Mouse (Mus musculus): ENCODE data around the gene Lhx5. TPM values are rescaled to one million over a fixed set of nuclear protein-coding genes. Genes with fewer than 3 reads are reported as not detected.
A peak's percentile ranks its signal among the peaks of the same experiment; 100 is the strongest.

Lhx5 gene
- polyA plus RNA-seq, 2 experiments: 0.05 TPM; not detected in 1

DNA sequence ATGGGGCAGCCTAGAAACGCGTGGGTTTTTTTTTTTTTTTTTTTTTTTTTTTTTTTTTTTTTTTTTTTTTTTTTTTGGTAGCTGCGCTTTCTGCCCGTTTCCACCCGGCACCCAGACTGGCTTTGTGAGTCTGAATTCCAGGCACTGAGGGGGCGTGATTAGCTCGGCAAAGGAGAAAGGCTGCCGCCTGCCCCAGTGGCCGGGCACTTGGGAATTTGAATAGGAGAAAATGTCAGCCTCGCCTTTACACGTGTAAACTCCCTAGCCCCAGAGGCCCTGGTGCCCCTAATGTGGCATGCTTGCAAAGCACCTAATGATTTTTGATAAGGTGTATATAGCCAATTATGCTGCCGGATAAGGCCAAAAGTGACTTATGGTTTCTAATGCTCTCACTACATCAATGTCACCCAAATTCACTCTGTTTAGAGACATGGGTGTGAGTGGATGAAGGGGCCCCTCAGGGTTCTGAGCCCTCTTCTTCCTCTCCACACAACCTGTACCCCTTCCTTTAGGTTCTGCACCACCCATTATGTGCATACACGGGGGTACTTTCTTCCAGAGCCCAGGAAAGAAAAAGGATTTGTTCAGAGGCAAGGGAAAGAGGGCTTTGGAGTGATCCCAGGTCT lies 1.7 kb downstream of the Lhx5 start:
- Histone ChIP-seq H3K9ac (ENCODE audit: low read depth, low read length, severe bottlenecking) (no peak overlapping the region), H3K27me3 (ENCODE audit: control insufficient read depth, insufficient read depth, low read length) (peaks cover 95% of the 10 kb centered on the region), H3K4me1 (ENCODE audit: control insufficient read depth, insufficient read depth, low read length) (no peaks in the 10 kb centered on the region), H3K4me3 (replicated peaks; ENCODE audit: low read length) (no peak overlapping the region), H3K36me3 (ENCODE audit: control insufficient read depth, insufficient read depth, low read length) (no peaks in the 10 kb centered on the region), H3K9me3 (ENCODE audit: control insufficient read depth, low read length) (no peaks in the 10 kb centered on the region), H3K27ac (replicated peaks; ENCODE audit: low read depth, low read length) (no peak overlapping the region), H3K4me2 (replicated peaks; ENCODE audit: low read depth, low read length, severe bottlenecking) (no peak overlapping the region)
- DNase-seq (ENCODE audit: low spot score) (no peak), ATAC-seq (ENCODE audit: low FRiP score, low read depth) (no peak)
- WGBS: 1% methylated on average over 13 of the region's 13 CpGs
- TF ChIP-seq POLR2A (IDR thresholded peaks at IDR 0.05; ENCODE audit: borderline replicate concordance, extremely low read depth, insufficient read depth, insufficient read length): no peak

DNA sequence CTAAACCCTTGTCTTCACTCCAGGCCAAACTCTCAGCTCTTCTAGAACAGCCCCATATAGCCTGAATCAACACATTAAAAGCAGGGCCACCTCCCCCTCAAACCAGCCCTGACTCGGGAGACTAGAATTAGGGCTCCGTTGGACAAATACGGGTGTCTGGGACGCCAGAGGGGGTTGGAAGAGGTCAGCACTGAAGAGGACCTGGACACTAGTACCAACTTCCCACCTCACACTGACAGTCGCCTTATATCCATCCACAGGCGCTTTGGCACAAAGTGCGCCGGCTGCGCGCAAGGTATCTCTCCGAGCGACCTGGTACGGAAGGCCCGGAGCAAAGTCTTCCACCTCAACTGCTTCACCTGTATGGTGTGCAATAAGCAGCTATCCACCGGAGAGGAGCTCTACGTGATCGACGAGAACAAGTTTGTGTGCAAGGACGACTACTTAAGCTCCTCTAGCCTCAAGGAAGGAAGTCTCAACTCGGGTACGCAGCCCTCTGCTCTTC lies 2.8 kb downstream of the Lhx5 start:
- Histone ChIP-seq H3K36me3 (ENCODE audit: control insufficient read depth, insufficient read depth, low read length) (no peaks in the 10 kb centered on the region), H3K9me3 (ENCODE audit: control insufficient read depth, low read length) (no peaks in the 10 kb centered on the region), H3K4me2 (replicated peaks; ENCODE audit: low read depth, low read length, severe bottlenecking) (no peak overlapping the region), H3K4me3 (replicated peaks; ENCODE audit: low read length) (no peak overlapping the region), H3K4me1 (ENCODE audit: control insufficient read depth, insufficient read depth, low read length) (no peaks in the 10 kb centered on the region), H3K27ac (replicated peaks; ENCODE audit: low read depth, low read length) (no peak overlapping the region), H3K27me3 (ENCODE audit: control insufficient read depth, insufficient read depth, low read length) (peaks cover 95% of the 10 kb centered on the region), H3K9ac (ENCODE audit: low read depth, low read length, severe bottlenecking) (no peak overlapping the region)
- TF ChIP-seq POLR2A (IDR thresholded peaks at IDR 0.05; ENCODE audit: borderline replicate concordance, extremely low read depth, insufficient read depth, insufficient read length): no peak
- 2% methylated on average over 21 of the region's 21 CpGs for WGBS
- DNase-seq (ENCODE audit: low spot score) (no peak), ATAC-seq (ENCODE audit: low FRiP score, low read depth) (no peak)

DNA sequence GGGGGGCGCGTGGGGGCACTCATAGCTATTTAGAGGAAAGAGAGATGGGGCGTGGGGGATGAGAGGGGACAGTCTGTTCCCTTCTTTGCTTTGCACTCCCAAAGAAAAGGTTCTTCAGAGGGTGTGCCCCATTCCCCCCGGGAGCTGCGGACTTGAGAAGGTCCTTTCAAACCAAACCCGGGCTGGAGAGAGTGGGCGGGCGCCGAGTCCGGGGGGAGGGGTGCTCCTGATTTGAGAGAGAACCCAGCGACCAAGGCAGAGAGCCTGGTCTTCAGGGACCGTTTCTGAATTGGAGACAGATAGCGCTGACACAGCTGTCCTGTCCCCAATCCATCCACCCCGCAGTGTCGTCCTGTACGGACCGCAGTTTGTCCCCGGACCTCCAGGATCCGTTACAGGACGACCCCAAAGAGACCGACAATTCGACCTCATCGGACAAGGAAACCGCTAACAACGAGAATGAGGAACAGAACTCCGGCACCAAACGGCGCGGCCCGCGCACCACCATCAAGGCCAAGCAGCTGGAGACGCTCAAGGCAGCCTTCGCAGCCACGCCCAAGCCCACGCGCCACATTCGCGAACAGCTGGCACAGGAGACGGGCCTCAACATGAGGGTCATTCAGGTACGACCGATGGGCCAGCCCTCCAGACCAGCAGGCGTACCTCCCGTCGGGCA lies 3.6 kb downstream of the Lhx5 start:
- under 1% methylated on average over 44 of the region's 44 CpGs for WGBS
- no peak for TF ChIP-seq POLR2A (IDR thresholded peaks at IDR 0.05; ENCODE audit: borderline replicate concordance, extremely low read depth, insufficient read depth, insufficient read length)
- Histone ChIP-seq H3K27me3 (ENCODE audit: control insufficient read depth, insufficient read depth, low read length) (peaks cover 96% of the 10 kb centered on the region), H3K27ac (replicated peaks; ENCODE audit: low read depth, low read length) (no peak overlapping the region), H3K4me3 (replicated peaks; ENCODE audit: low read length) (peak overlapping the region; percentile 34; the same call in 1 of the 2 replicates), H3K9ac (ENCODE audit: low read depth, low read length, severe bottlenecking) (no peak overlapping the region), H3K36me3 (ENCODE audit: control insufficient read depth, insufficient read depth, low read length) (no peaks in the 10 kb centered on the region), H3K4me1 (ENCODE audit: control insufficient read depth, insufficient read depth, low read length) (peaks cover 6% of the 10 kb centered on the region), H3K4me2 (replicated peaks; ENCODE audit: low read depth, low read length, severe bottlenecking) (no peak overlapping the region), H3K9me3 (ENCODE audit: control insufficient read depth, low read length) (no peaks in the 10 kb centered on the region)
- ATAC-seq (ENCODE audit: low FRiP score, low read depth) (no peak), DNase-seq (ENCODE audit: low spot score) (no peak)

DNA sequence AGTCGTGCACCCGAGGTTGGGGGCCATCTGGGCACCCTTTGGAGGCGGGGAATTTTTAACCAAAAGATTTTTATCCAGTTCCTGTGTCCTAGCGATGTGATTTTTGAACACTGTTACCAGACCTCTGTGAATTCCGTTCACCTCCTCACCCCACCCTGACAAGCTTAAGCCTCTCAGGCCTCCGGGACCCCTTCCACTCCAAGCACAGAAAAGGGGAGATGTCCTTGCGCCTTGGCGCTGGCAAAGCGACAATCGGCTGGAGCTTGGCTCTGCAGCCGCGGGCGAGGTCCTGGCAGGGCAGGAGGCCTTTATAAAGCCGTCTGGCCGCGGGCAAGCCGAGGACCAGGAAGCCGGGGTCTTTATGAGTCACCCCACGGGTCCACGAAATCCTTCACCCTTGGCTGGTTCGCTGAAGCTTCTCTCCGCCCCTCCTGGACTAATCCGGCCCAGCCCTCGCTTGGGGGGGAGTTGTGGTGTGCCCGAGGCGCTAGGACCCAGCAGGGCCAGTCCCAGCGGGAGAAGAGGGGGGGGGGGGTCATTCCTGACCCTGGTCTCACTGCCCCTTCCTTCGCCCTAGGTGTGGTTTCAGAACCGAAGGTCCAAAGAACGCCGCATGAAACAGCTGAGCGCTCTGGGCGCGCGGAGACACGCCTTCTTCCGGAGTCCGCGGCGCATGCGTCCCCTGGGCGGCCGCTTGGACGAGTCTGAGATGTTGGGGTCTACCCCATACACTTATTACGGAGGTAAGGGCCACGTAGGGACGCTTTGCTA lies 4.4 kb downstream of the Lhx5 start:
- peaks cover 99% of the 10 kb centered on the region for H3K27me3 ChIP-seq (ENCODE audit: control insufficient read depth, insufficient read depth, low read length)
- under 1% methylated on average over 44 of the region's 47 CpGs for WGBS
- H3K4me2 ChIP-seq (replicated peaks; ENCODE audit: low read depth, low read length, severe bottlenecking): peak overlapping the region; percentile 47
- no peak overlapping the region for H3K27ac ChIP-seq (replicated peaks; ENCODE audit: low read depth, low read length)
- H3K9me3 ChIP-seq (ENCODE audit: control insufficient read depth, low read length): no peaks in the 10 kb centered on the region
- DNase-seq (ENCODE audit: low spot score): no peak
- H3K36me3 ChIP-seq (ENCODE audit: control insufficient read depth, insufficient read depth, low read length): no peaks in the 10 kb centered on the region
- 0 out of 2 replicates have a peak overlapping the region, but pooled peaks have one; percentile 16 for H3K9ac ChIP-seq (ENCODE audit: low read depth, low read length, severe bottlenecking)
- no peak for ATAC-seq (ENCODE audit: low FRiP score, low read depth)
- H3K4me1 ChIP-seq (ENCODE audit: control insufficient read depth, insufficient read depth, low read length): peaks cover 7% of the 10 kb centered on the region
- H3K4me3 ChIP-seq (replicated peaks; ENCODE audit: low read length): peak overlapping the region; percentile 34
- no peak for TF ChIP-seq POLR2A (IDR thresholded peaks at IDR 0.05; ENCODE audit: borderline replicate concordance, extremely low read depth, insufficient read depth, insufficient read length)

DNA sequence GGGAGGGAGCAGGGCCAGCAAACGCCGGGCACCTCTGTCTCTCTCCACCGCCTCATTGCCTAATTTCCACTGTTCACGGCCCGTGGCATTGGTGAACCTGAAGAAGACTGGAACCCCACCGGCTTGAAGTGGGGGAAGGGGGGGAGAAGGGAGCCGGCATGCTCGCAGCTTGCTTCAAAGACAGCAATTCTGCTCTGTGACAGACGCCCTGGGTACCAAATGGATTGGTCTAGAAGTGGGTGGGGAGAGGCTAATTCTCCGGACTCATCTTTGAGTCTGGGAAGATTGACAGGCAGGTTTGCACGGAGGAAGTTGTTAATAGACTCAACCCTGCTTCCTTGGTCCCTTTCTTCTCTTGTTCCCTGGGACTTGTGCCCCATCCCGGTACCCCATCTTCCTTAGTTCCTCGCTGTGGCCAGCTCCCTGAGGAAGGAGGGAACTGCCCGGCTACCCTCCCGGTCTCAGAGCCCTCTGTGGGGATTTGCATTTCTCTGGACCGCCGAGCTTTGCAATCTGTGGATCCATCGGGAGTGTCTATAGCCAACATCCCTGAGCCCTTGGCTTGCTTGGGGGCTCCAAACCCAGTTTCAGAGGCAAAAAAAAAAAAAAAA lies 5.5 kb downstream of the Lhx5 start:
- no peak for TF ChIP-seq POLR2A (IDR thresholded peaks at IDR 0.05; ENCODE audit: borderline replicate concordance, extremely low read depth, insufficient read depth, insufficient read length)
- H3K27me3 ChIP-seq (ENCODE audit: control insufficient read depth, insufficient read depth, low read length): peaks cover 88% of the 10 kb centered on the region
- ATAC-seq (ENCODE audit: low FRiP score, low read depth): no peak
- DNase-seq (ENCODE audit: low spot score): no peak
- H3K36me3 ChIP-seq (ENCODE audit: control insufficient read depth, insufficient read depth, low read length): no peaks in the 10 kb centered on the region
- no peak overlapping the region for H3K4me2 ChIP-seq (replicated peaks; ENCODE audit: low read depth, low read length, severe bottlenecking)
- no peak overlapping the region for H3K9ac ChIP-seq (ENCODE audit: low read depth, low read length, severe bottlenecking)
- WGBS: 2% methylated on average over 17 of the region's 18 CpGs
- no peak overlapping the region for H3K4me3 ChIP-seq (replicated peaks; ENCODE audit: low read length)
- H3K4me1 ChIP-seq (ENCODE audit: control insufficient read depth, insufficient read depth, low read length): peaks cover 7% of the 10 kb centered on the region
- no peaks in the 10 kb centered on the region for H3K9me3 ChIP-seq (ENCODE audit: control insufficient read depth, low read length)
- no peak overlapping the region for H3K27ac ChIP-seq (replicated peaks; ENCODE audit: low read depth, low read length)
